Mouse (Mus musculus) activated CD4-positive, CD25-positive, alpha-beta regulatory T cell (primary cell): ENCODE measurements around the gene Dusp8. TPM values are rescaled to one million over a fixed set of nuclear protein-coding genes. Genes with fewer than 3 reads are reported as not detected.

Experiments used
- polyA plus RNA-seq, 2 experiments: library from polyadenylated mRNA; unstranded; fragments of 100-300 nt; shearing (Covaris generic); gene quantifications; one replicate each; pipeline ENCODE4 v1.2.1; 2017

Gene Dusp8
- under 1 TPM in 1 of 2 experiments, not detected in 1; 0.13 TPM for polyA plus RNA-seq

DNA sequence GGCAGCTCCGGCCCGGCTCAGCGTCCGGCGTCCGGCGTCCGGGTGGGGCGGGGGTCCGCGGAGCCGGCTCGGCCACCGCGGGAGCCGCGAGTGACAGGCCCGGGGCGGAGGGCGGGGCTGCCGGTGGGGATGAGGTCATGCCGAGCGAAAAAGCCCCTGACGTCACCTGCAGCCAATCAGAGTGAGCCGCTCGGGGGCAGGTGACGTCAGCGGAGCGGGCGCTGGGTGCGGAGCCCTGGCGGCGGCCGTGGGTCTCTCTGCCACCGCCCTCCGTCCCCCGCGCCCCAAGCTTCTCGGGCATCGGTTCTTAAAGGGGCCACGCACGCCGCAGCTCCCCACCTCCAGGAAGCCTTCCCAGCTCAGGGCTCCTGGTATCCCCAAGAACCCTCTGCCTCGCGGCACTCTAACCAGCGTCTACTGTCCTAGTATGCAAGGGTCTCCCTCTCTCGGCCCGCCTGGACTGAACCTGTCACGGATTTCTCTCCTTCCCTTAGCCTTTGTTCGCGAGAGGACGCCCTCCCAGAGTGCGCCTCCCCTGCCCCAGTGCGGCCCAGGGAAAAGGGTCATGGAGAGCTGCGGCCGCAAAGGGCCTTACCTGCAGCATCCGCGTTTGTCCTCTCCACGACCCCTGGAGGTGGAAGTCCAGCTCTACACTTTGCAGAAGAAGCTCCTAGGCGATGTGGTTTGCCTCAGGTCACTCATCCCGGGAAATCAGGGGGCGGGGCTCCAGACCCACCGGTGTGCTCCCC is at the start of gene Dusp8:
Dusp8 (minus strand) TSS at position 661 of the 749 bp plus-strand sequence.

DNA sequence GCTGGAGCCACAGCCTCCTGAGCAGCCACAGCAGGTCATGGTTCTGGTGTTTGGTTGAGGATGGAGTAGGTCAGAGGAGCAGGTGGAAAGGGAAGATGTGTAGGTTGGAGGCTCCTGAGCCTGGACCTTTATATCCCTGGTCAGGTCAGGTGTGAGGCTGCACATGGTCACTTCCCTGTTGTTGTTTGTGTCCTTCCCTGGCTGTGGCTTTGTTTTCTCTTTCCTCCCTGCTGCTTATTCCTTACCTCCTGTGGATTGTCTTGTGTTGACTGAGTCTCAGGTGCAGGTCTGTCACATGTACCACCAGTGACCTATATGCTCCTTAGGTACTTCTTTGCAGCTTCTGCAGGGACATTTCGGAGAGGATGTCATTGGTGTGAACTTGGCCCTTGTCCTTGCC is 48.9 kb upstream of the Dusp8 start, which contains the start of gene Gm45337:
Gm45337 (minus strand) TSS at position 101 of the 400 bp plus-strand sequence.

DNA sequence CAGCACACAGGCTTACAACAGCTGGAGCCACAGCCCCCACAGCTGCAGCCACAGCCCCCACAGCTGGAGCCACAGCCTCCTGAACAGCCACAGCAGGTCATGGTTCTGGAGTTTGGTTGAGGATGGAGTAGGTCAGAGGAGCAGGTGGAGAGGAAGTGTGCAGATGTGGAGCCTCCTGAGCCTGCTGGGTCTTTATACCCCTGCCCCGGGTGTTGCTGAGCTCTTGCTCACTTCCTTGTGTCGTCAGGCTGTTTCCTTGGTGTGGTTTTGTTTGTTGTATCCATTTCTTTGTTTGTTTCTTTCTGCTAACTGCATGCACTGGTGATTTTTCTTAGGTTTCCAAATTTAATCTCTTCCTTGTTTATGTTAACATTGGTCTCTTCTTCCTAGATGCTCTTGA is 40.3 kb upstream of the Dusp8 start, which contains the start of gene Gm39115:
Gm39115 (minus strand) TSS at position 101 of the 400 bp plus-strand sequence.

DNA sequence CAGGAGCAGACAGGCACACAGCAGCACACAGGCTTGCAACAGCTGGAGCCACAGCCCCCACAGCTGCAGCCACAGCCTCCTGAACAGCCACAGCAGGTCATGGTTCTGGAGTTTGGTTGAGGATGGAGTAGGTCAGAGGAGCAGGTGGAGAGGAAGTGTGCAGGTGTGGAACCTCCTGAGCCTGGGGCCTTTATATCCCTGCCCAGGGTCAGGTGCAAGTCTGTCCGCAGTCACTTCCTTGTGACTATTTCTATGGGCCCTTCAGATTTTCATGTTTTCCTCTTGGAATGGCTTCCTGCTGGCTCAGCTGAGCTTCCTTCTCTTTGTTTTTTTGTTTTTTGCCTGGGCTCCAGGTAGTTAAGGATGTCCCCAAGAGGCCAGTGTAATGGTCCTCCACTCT is 25.0 kb upstream of the Dusp8 start, which contains the start of gene Gm45618:
Gm45618 (minus strand) TSS at position 101 of the 400 bp plus-strand sequence.

DNA sequence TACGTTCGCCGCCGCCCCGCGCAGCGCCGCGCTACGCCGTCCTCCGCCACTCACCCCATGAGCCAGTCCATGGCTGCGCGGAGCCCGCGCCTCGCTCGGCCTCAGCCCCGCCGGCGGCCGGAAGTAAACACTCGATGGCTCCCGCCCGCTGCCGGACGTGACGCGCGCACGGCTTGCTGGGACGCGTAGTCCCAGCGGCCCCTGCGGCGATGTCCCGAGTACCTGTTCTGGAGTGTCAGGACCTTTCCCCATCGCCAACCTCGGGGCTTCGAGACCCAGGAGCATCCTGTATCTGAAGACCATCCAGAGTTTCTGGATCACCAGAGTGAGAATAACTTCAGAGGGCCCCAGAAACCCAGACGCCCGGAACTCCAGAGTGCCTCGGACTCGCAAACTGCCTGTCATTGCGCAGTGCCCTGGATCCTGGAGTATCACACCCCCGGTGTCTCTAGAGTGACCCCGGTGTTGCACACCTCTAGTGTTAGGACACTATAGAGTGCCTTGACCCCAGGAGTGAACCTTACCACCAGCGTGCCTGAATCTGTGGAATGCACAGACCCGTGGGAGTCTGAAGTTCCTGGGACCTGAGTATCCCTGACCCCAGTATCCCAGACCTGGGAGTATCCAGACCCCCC is 34.6 kb downstream of the Dusp8 start, which contains the start of gene Mob2:
Mob2 (minus strand) TSS at position 135 of the 635 bp plus-strand sequence.

Other genes starting within 250 kb of the Dusp8 start
- gene Tollip, start 177.3 kb downstream of the Dusp8 start, polyA plus RNA-seq: 10 to 100 TPM; 41.9 to 42.3 TPM
- under 1 TPM in 1 of 2 experiments, not detected in 1; 0.17 TPM for gene Brsk2, start 146.1 kb downstream of the Dusp8 start, polyA plus RNA-seq
- 10 to 100 TPM; 67.3 to 91.7 TPM for gene Mob2, start 34.8 kb downstream of the Dusp8 start, polyA plus RNA-seq
- not detected for gene Gm45618, start 24.9 kb upstream of the Dusp8 start, polyA plus RNA-seq
- not detected for gene Gm39115, start 40.2 kb upstream of the Dusp8 start, polyA plus RNA-seq
- gene Gm45337, start 48.8 kb upstream of the Dusp8 start, polyA plus RNA-seq: not detected
- not detected for gene Gm29735, start 61.3 kb upstream of the Dusp8 start, polyA plus RNA-seq
- gene Gm4553, start 69.9 kb upstream of the Dusp8 start, polyA plus RNA-seq: under 1 TPM in 1 of 2 experiments, not detected in 1; 0.75 TPM
- gene Krtap5-2, start 80.2 kb upstream of the Dusp8 start, polyA plus RNA-seq: under 1 TPM in 1 of 2 experiments, not detected in 1; 0.20 TPM
- gene Gm10153, start 94.5 kb upstream of the Dusp8 start, polyA plus RNA-seq: not detected
- not detected for gene Krtap5-3, start 105.5 kb upstream of the Dusp8 start, polyA plus RNA-seq
- not detected for gene Gm7579, start 116.0 kb upstream of the Dusp8 start, polyA plus RNA-seq
- not detected for gene Krtap5-5, start 134.1 kb upstream of the Dusp8 start, polyA plus RNA-seq
- gene Gm40460, start 145.2 kb upstream of the Dusp8 start, polyA plus RNA-seq: not detected
- gene Gm2431, start 162.5 kb upstream of the Dusp8 start, polyA plus RNA-seq: not detected
- gene Gm4559, start 178.5 kb upstream of the Dusp8 start, polyA plus RNA-seq: not detected
- not detected for gene Krtap5-1, start 201.3 kb upstream of the Dusp8 start, polyA plus RNA-seq
- not detected for gene Krtap5-4, start 207.7 kb upstream of the Dusp8 start, polyA plus RNA-seq